Mouse (Mus musculus) cerebellum, adult 11 months (tissue): ENCODE data around the gene Sema4f.

ENCODE experiments used
- DNase-seq: peaks from one replicate; pipeline ENCODE4 v3.0.0; 2022

The Sema4f gene

GRCm38 (mm10) chr6:82913336-82914247 lies 26.0 kb downstream of the Sema4f start:
- no peak for DNase-seq

GRCm38 (mm10) chr6:82911303-82911702 lies 28.3 kb downstream of the Sema4f start:
- DNase-seq, result no peak

GRCm38 (mm10) chr6:82909136-82909855 lies 30.3 kb downstream of the Sema4f start:
- peak; percentile 43 for DNase-seq

GRCm38 (mm10) chr6:82908034-82908433 lies 31.5 kb downstream of the Sema4f start:
- DNase-seq, result no peak

- DNase-seq, result no peak
Measured at GRCm38 (mm10) chr6:82906985-82907384, 32.6 kb downstream of the Sema4f start.

GRCm38 (mm10) chr6:82902559-82902958 lies 37.0 kb downstream of the Sema4f start:
- DNase-seq, result no peak

- DNase-seq, result no peak
Measured at GRCm38 (mm10) chr6:82898745-82899144, 40.8 kb downstream of the Sema4f start.

GRCm38 (mm10) chr6:82898227-82898626 lies 41.3 kb downstream of the Sema4f start:
- DNase-seq, result no peak

GRCm38 (mm10) chr6:82897311-82897710 lies 42.3 kb downstream of the Sema4f start:
- DNase-seq, result no peak

- DNase-seq, result no peak
Measured at GRCm38 (mm10) chr6:82893415-82893814, 46.2 kb downstream of the Sema4f start.

GRCm38 (mm10) chr6:82892540-82892939 lies 47.0 kb downstream of the Sema4f start:
- no peak for DNase-seq

- DNase-seq, result no peak
Measured at GRCm38 (mm10) chr6:82891488-82891887, 48.1 kb downstream of the Sema4f start.

- DNase-seq, result peak; percentile 4
Measured at GRCm38 (mm10) chr6:82886330-82886729, 53.2 kb downstream of the Sema4f start.

GRCm38 (mm10) chr6:82885909-82886308 lies 53.7 kb downstream of the Sema4f start:
- no peak for DNase-seq

GRCm38 (mm10) chr6:82885441-82885840 lies 54.1 kb downstream of the Sema4f start:
- no peak for DNase-seq

- no peak for DNase-seq
Measured at GRCm38 (mm10) chr6:82884570-82884969, 55.0 kb downstream of the Sema4f start.

GRCm38 (mm10) chr6:82881485-82882096 lies 58.0 kb downstream of the Sema4f start:
- peak; percentile 15 for DNase-seq

GRCm38 (mm10) chr6:82880807-82881206 lies 58.8 kb downstream of the Sema4f start:
- no peak for DNase-seq

- DNase-seq, result no peak
Measured at GRCm38 (mm10) chr6:82879463-82880089, 60.0 kb downstream of the Sema4f start.

GRCm38 (mm10) chr6:82875509-82875935 lies 64.0 kb downstream of the Sema4f start:
- DNase-seq, result no peak

GRCm38 (mm10) chr6:82872332-82872707 lies 67.2 kb downstream of the Sema4f start:
- DNase-seq, result no peak

- DNase-seq, result no peak
Measured at GRCm38 (mm10) chr6:82871632-82872331, 67.8 kb downstream of the Sema4f start.
